Mouse (Mus musculus): ENCODE data around the gene Stx7. TPM values are rescaled to one million over a fixed set of nuclear protein-coding genes. Genes with fewer than 3 reads are reported as not detected.

The Stx7 gene
- polyA plus RNA-seq, 1 experiment from 2014 or later = 167 TPM

GRCm38 (mm10) chr10:24190392-24190791 lies 41.3 kb downstream of the Stx7 start:
- H3K27ac ChIP-seq = no peak overlapping the region
- 48% methylated on average over 7 of the region's 7 CpGs for WGBS
- H3K36me3 ChIP-seq (ENCODE audit: insufficient read depth, low read length) = peaks cover 11% of the 10 kb centered on the region; the same call in 1 of the 2 replicates
- DNase-seq (ENCODE audit: low spot score) (peak; percentile 38), ATAC-seq (replicated peaks; ENCODE audit: low FRiP score, low read depth) (no peak)
- H3K4me1 ChIP-seq (replicated peaks; ENCODE audit: insufficient read depth, low read length) = no peaks in the 10 kb centered on the region
- no peaks in the 10 kb centered on the region for H3K27me3 ChIP-seq (ENCODE audit: insufficient read depth, low read length)
- H3K4me2 ChIP-seq (ENCODE audit: low read length) = no peak overlapping the region
- H3K9me3 ChIP-seq (replicated peaks; ENCODE audit: low read length) = no peaks in the 10 kb centered on the region
- H3K9ac ChIP-seq (ENCODE audit: low read depth, low read length) = no peak overlapping the region
- TF ChIP-seq CTCF (IDR thresholded peaks at IDR 0.05; ENCODE audit: low read depth) = peak; percentile 54
- no peak overlapping the region for H3K4me3 ChIP-seq (replicated peaks; ENCODE audit: low read depth, low read length)

GRCm38 (mm10) chr10:24191977-24192376 lies 42.9 kb downstream of the Stx7 start:
- no peaks in the 10 kb centered on the region for H3K9me3 ChIP-seq (replicated peaks; ENCODE audit: low read length)
- H3K4me3 ChIP-seq (replicated peaks; ENCODE audit: low read depth, low read length) = no peak overlapping the region
- H3K4me2 ChIP-seq (ENCODE audit: low read length) = no peak overlapping the region
- no peak overlapping the region for H3K27ac ChIP-seq
- TF ChIP-seq CTCF (IDR thresholded peaks at IDR 0.05; ENCODE audit: low read depth) = peak; percentile 73
- H3K4me1 ChIP-seq (replicated peaks; ENCODE audit: insufficient read depth, low read length) = no peaks in the 10 kb centered on the region
- ATAC-seq (replicated peaks; ENCODE audit: low FRiP score, low read depth) (no peak), DNase-seq (ENCODE audit: low spot score) (peak; percentile 75)
- H3K9ac ChIP-seq (ENCODE audit: low read depth, low read length) = no peak overlapping the region
- 56% methylated on average over 1 of the region's 1 CpGs for WGBS
- H3K36me3 ChIP-seq (ENCODE audit: insufficient read depth, low read length) = peaks cover 8% of the 10 kb centered on the region; the same call in 1 of the 2 replicates
- no peaks in the 10 kb centered on the region for H3K27me3 ChIP-seq (ENCODE audit: insufficient read depth, low read length)

GRCm38 (mm10) chr10:24199303-24199702 lies 50.2 kb downstream of the Stx7 start:
- TF ChIP-seq CTCF (IDR thresholded peaks at IDR 0.05; ENCODE audit: low read depth) = no peak
- Histone ChIP-seq H3K9me3 (replicated peaks; ENCODE audit: low read length) (no peaks in the 10 kb centered on the region), H3K27me3 (ENCODE audit: insufficient read depth, low read length) (no peaks in the 10 kb centered on the region), H3K4me3 (replicated peaks; ENCODE audit: low read depth, low read length) (no peak overlapping the region), H3K9ac (ENCODE audit: low read depth, low read length) (no peak overlapping the region), H3K4me1 (replicated peaks; ENCODE audit: insufficient read depth, low read length) (no peaks in the 10 kb centered on the region), H3K4me2 (ENCODE audit: low read length) (no peak overlapping the region), H3K36me3 (ENCODE audit: insufficient read depth, low read length) (no peaks in the 10 kb centered on the region), H3K27ac (no peak overlapping the region)
- DNase-seq (ENCODE audit: low spot score) (no peak), ATAC-seq (replicated peaks; ENCODE audit: low FRiP score, low read depth) (no peak)
- WGBS = 32% methylated on average over 12 of the region's 12 CpGs

GRCm38 (mm10) chr10:24200099-24200498 lies 51.0 kb downstream of the Stx7 start:
- Histone ChIP-seq H3K36me3 (ENCODE audit: insufficient read depth, low read length) (no peaks in the 10 kb centered on the region), H3K9ac (ENCODE audit: low read depth, low read length) (no peak overlapping the region), H3K4me3 (replicated peaks; ENCODE audit: low read depth, low read length) (no peak overlapping the region), H3K27me3 (ENCODE audit: insufficient read depth, low read length) (no peaks in the 10 kb centered on the region), H3K4me2 (ENCODE audit: low read length) (no peak overlapping the region), H3K27ac (no peak overlapping the region), H3K4me1 (replicated peaks; ENCODE audit: insufficient read depth, low read length) (no peaks in the 10 kb centered on the region), H3K9me3 (replicated peaks; ENCODE audit: low read length) (no peaks in the 10 kb centered on the region)
- ATAC-seq (replicated peaks; ENCODE audit: low FRiP score, low read depth) (no peak), DNase-seq (ENCODE audit: low spot score) (no peak)
- 82% methylated on average over 3 of the region's 3 CpGs for WGBS
- no peak for TF ChIP-seq CTCF (IDR thresholded peaks at IDR 0.05; ENCODE audit: low read depth)

GRCm38 (mm10) chr10:24210075-24210474 lies 61.0 kb downstream of the Stx7 start:
- ATAC-seq (replicated peaks; ENCODE audit: low FRiP score, low read depth) (no peak), DNase-seq (ENCODE audit: low spot score) (no peak)
- H3K27me3 ChIP-seq (ENCODE audit: insufficient read depth, low read length) = no peaks in the 10 kb centered on the region
- H3K4me3 ChIP-seq (replicated peaks; ENCODE audit: low read depth, low read length) = no peak overlapping the region
- no peak for TF ChIP-seq CTCF (IDR thresholded peaks at IDR 0.05; ENCODE audit: low read depth)
- 84% methylated on average over 6 of the region's 6 CpGs for WGBS
- no peak overlapping the region for H3K27ac ChIP-seq
- H3K9ac ChIP-seq (ENCODE audit: low read depth, low read length) = no peak overlapping the region
- no peaks in the 10 kb centered on the region for H3K9me3 ChIP-seq (replicated peaks; ENCODE audit: low read length)
- no peaks in the 10 kb centered on the region for H3K4me1 ChIP-seq (replicated peaks; ENCODE audit: insufficient read depth, low read length)
- H3K36me3 ChIP-seq (ENCODE audit: insufficient read depth, low read length) = no peaks in the 10 kb centered on the region
- no peak overlapping the region for H3K4me2 ChIP-seq (ENCODE audit: low read length)

GRCm38 (mm10) chr10:24213297-24213696 lies 64.2 kb downstream of the Stx7 start:
- no peak overlapping the region for H3K27ac ChIP-seq
- H3K27me3 ChIP-seq (ENCODE audit: insufficient read depth, low read length) = no peaks in the 10 kb centered on the region
- no peak for TF ChIP-seq CTCF (IDR thresholded peaks at IDR 0.05; ENCODE audit: low read depth)
- ATAC-seq (replicated peaks; ENCODE audit: low FRiP score, low read depth) (no peak), DNase-seq (ENCODE audit: low spot score) (no peak)
- no peak overlapping the region for H3K9ac ChIP-seq (ENCODE audit: low read depth, low read length)
- no peaks in the 10 kb centered on the region for H3K9me3 ChIP-seq (replicated peaks; ENCODE audit: low read length)
- H3K4me2 ChIP-seq (ENCODE audit: low read length) = no peak overlapping the region
- H3K4me3 ChIP-seq (replicated peaks; ENCODE audit: low read depth, low read length) = no peak overlapping the region
- no peaks in the 10 kb centered on the region for H3K4me1 ChIP-seq (replicated peaks; ENCODE audit: insufficient read depth, low read length)
- no peaks in the 10 kb centered on the region for H3K36me3 ChIP-seq (ENCODE audit: insufficient read depth, low read length)
- 87% methylated on average over 5 of the region's 5 CpGs for WGBS

Data from kidney, postnatal 0 days (tissue).